ENCODE assay signal across 9 mouse cellular contexts in the genomic region with DNA sequence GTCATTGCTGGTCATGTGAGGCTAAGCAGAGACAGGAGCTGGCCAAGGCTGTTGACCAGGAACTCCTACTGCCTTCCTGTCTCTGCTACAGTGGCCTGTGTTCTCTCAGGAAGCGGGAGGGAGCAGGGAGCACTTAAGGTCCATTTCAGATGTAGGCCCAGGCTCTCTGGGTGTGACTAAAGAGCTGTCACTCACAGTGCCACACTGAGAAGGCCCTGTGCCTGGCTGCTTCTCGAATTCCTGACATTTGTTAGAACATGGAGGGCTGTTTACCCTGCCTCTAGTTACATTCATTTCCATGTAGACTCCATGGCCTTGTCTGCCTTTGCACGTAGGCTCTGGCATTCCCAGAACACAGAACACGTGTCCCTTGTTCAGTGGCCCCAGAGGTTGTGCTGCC.
A peak's percentile ranks its signal among the peaks of the same experiment; 100 is the strongest.
DNase-seq lines count a peak whose midpoint lies in the region; ATAC-seq lines count a peak whose summit lies in the region.
"Had no signal": no experiment of that assay in that cellular context is flagged by ENCODE, and none has a peak within 500 bp of the region (broad histone marks: within the 10 kb centered on the region; RNA-seq: fewer than 3 reads in every experiment).

No protein-coding gene starts in this region.

- H3K27ac ChIP-seq in midbrain, embryonic 12.5 days (replicated peaks), result peak overlapping the region; percentile 44; the same call in 1 of the 2 replicates
- H3K27ac ChIP-seq in midbrain, embryonic 11.5 days (ENCODE audit: low read depth, low read length), result no peak overlapping the region
- peak overlapping the region; percentile 97 for H3K27ac ChIP-seq in heart, embryonic 15.5 days
- peak overlapping the region; percentile 51 for H3K27ac ChIP-seq in limb, embryonic 12.5 days
- peak overlapping the region; percentile 23; the same call in 1 of the 2 replicates for H3K27ac ChIP-seq in stomach, embryonic 15.5 days

- no peak overlapping the region for H3K9ac ChIP-seq in midbrain, embryonic 12.5 days (replicated peaks)
- no peak overlapping the region for H3K9ac ChIP-seq in midbrain, embryonic 11.5 days (ENCODE audit: low read length)
- H3K9ac ChIP-seq in heart, embryonic 15.5 days, result 0 out of 2 replicates have a peak overlapping the region, but pooled peaks have one; percentile 2
- no peak overlapping the region for H3K9ac ChIP-seq in limb, embryonic 12.5 days (replicated peaks)
- H3K9ac ChIP-seq in stomach, embryonic 15.5 days, result no peak overlapping the region

- H3K27me3 ChIP-seq in midbrain, embryonic 12.5 days, result no peaks in the 10 kb centered on the region
- H3K27me3 ChIP-seq in midbrain, embryonic 11.5 days (ENCODE audit: control insufficient read depth, insufficient read depth, low read length), result no peaks in the 10 kb centered on the region
- H3K27me3 ChIP-seq in heart, embryonic 15.5 days, result no peaks in the 10 kb centered on the region
- H3K27me3 ChIP-seq in limb, embryonic 12.5 days, result no peaks in the 10 kb centered on the region
- no peaks in the 10 kb centered on the region for H3K27me3 ChIP-seq in stomach, embryonic 15.5 days (replicated peaks)

- no peak for DNase-seq in midbrain, embryonic 11.5 days (ENCODE audit: low spot score, missing footprints)
- DNase-seq in layer of hippocampus, adult 9-11 months, result no peak
- no peak for DNase-seq in left cerebral cortex, postnatal 25 days (ENCODE audit: low spot score in 2 of 2)
- no peak for DNase-seq in gastrocnemius, postnatal 10 days
- DNase-seq: cerebellum, adult 11 months had no signal

- peaks cover 2% of the 10 kb centered on the region; the same call in 1 of the 2 replicates for H3K36me3 ChIP-seq in midbrain, embryonic 12.5 days
- H3K36me3 ChIP-seq in midbrain, embryonic 11.5 days (ENCODE audit: control insufficient read depth, insufficient read depth, low read length), result no peaks in the 10 kb centered on the region
- peaks cover 12% of the 10 kb centered on the region for H3K36me3 ChIP-seq in heart, embryonic 15.5 days
- H3K36me3 ChIP-seq in limb, embryonic 12.5 days, result peaks cover 7% of the 10 kb centered on the region; the same call in 1 of the 2 replicates
- H3K36me3 ChIP-seq in stomach, embryonic 15.5 days, result no peaks in the 10 kb centered on the region

- WGBS in midbrain, embryonic 12.5 days, result 72% methylated on average over 4 of the region's 4 CpGs
- 78% methylated on average over 4 of the region's 4 CpGs for WGBS in midbrain, embryonic 11.5 days
- WGBS in heart, embryonic 15.5 days, result 34% methylated on average over 4 of the region's 4 CpGs
- 56% methylated on average over 4 of the region's 4 CpGs for WGBS in limb, embryonic 12.5 days
- 63% methylated on average over 4 of the region's 4 CpGs for WGBS in stomach, embryonic 15.5 days

- intact Hi-C loops in left cerebral cortex, postnatal 25 days (cut with DNase I), result loop anchor here (5.0 to 10.0 kb wide), 2 partner anchors 254 to 387 kb away; no protein-coding TSS in a partner anchor

- H3K4me3 ChIP-seq in midbrain, embryonic 12.5 days, result no peak overlapping the region
- no peak overlapping the region for H3K4me3 ChIP-seq in midbrain, embryonic 11.5 days (ENCODE audit: low read depth, low read length)
- no peak overlapping the region for H3K4me3 ChIP-seq in heart, embryonic 15.5 days
- no peak overlapping the region for H3K4me3 ChIP-seq in limb, embryonic 12.5 days (replicated peaks)
- H3K4me3 ChIP-seq in stomach, embryonic 15.5 days (replicated peaks), result no peak overlapping the region

- peaks cover 36% of the 10 kb centered on the region for H3K4me1 ChIP-seq in midbrain, embryonic 12.5 days
- H3K4me1 ChIP-seq in midbrain, embryonic 11.5 days (ENCODE audit: control insufficient read depth, insufficient read depth, low read length), result peaks cover 3% of the 10 kb centered on the region
- peaks cover 77% of the 10 kb centered on the region for H3K4me1 ChIP-seq in heart, embryonic 15.5 days (replicated peaks)
- H3K4me1 ChIP-seq in limb, embryonic 12.5 days (replicated peaks), result peaks cover 30% of the 10 kb centered on the region
- peaks cover 31% of the 10 kb centered on the region for H3K4me1 ChIP-seq in stomach, embryonic 15.5 days

- no peaks in the 10 kb centered on the region for H3K9me3 ChIP-seq in midbrain, embryonic 12.5 days
- H3K9me3 ChIP-seq in midbrain, embryonic 11.5 days (ENCODE audit: control insufficient read depth, low read length), result no peaks in the 10 kb centered on the region
- no peaks in the 10 kb centered on the region for H3K9me3 ChIP-seq in heart, embryonic 15.5 days (replicated peaks)
- H3K9me3 ChIP-seq in limb, embryonic 12.5 days, result no peaks in the 10 kb centered on the region
- no peaks in the 10 kb centered on the region for H3K9me3 ChIP-seq in stomach, embryonic 15.5 days

- no peak overlapping the region for H3K4me2 ChIP-seq in midbrain, embryonic 12.5 days (replicated peaks)
- H3K4me2 ChIP-seq in midbrain, embryonic 11.5 days, result no peak overlapping the region
- no peak overlapping the region for H3K4me2 ChIP-seq in heart, embryonic 15.5 days
- no peak overlapping the region for H3K4me2 ChIP-seq in limb, embryonic 12.5 days
- H3K4me2 ChIP-seq in stomach, embryonic 15.5 days, result no peak overlapping the region

- no peak for ATAC-seq in midbrain, embryonic 12.5 days (ENCODE audit: low FRiP score, low read depth)
- ATAC-seq in midbrain, embryonic 11.5 days (ENCODE audit: low FRiP score), result no peak
- ATAC-seq in heart, embryonic 15.5 days (replicated peaks; ENCODE audit: insufficient number of reproducible peaks, insufficient read depth, low FRiP score, low read depth), result peak; percentile 15
- peak; percentile 58; the same call in 1 of the 2 replicates for ATAC-seq in limb, embryonic 12.5 days (ENCODE audit: insufficient number of reproducible peaks, insufficient read depth, low FRiP score, low TSS enrichment, low read depth)
- no peak for ATAC-seq in stomach, embryonic 15.5 days (ENCODE audit: insufficient read depth, low FRiP score, low read depth)

Comparison
In these comparisons a context has a peak if more than half of its experiments do, and no peak if none do; other contexts are left out.
1. ATAC-seq: peak in heart, embryonic 15.5 days (single experiment) and limb, embryonic 12.5 days (single experiment); none in midbrain, embryonic 12.5 days (single experiment), midbrain, embryonic 11.5 days (single experiment) and stomach, embryonic 15.5 days (single experiment).